Mouse (Mus musculus) heart, adult 9 months (tissue): ENCODE data around the gene Klrb1.
"Not testable (repeated sequence)": the region's sequence is repeated elsewhere in the genome, so short reads cannot be mapped to it uniquely, and the experiment has no call there.

Experiments
- DNase-seq, 2 experiments: peaks; one replicate each; pipeline ENCODE4 v3.0.0; 2022; ENCODE audit warnings: low spot score in 2 of 2

The Klrb1 gene

GRCm38 (mm10) chr6:128722959-128723358 is at the start of gene Klrb1:
Klrb1 (minus strand) TSS chr6:128723059.
- DNase-seq, result no peak

GRCm38 (mm10) chr6:128769481-128770253 is 46.8 kb upstream of the Klrb1 start:
- no peak for DNase-seq

GRCm38 (mm10) chr6:128768047-128768446 is 45.2 kb upstream of the Klrb1 start:
- DNase-seq, result no peak

- peak; percentile 34 to 40 for DNase-seq
Observed at GRCm38 (mm10) chr6:128766486-128767254, 43.8 kb upstream of the Klrb1 start.

GRCm38 (mm10) chr6:128765211-128765610 is 42.4 kb upstream of the Klrb1 start:
- DNase-seq, result no peak

GRCm38 (mm10) chr6:128764598-128764997 is 41.7 kb upstream of the Klrb1 start:
- no peak for DNase-seq

- DNase-seq, result peak; percentile 97 to 98
Observed at GRCm38 (mm10) chr6:128763736-128764523, 41.1 kb upstream of the Klrb1 start.

- DNase-seq, result not testable (repeated sequence)
Observed at GRCm38 (mm10) chr6:128762892-128763670, 40.2 kb upstream of the Klrb1 start.

GRCm38 (mm10) chr6:128761144-128761540 is 38.3 kb upstream of the Klrb1 start:
- DNase-seq, result no peak

GRCm38 (mm10) chr6:128760416-128761143 is 37.7 kb upstream of the Klrb1 start:
- DNase-seq, result peak; percentile 79 to 91

GRCm38 (mm10) chr6:128760016-128760415 is 37.2 kb upstream of the Klrb1 start:
- DNase-seq, result peak; percentile 78 to 92

GRCm38 (mm10) chr6:128759221-128759950 is 36.5 kb upstream of the Klrb1 start:
- no peak for DNase-seq

GRCm38 (mm10) chr6:128755402-128755763 is 32.5 kb upstream of the Klrb1 start:
- not testable (repeated sequence) for DNase-seq

GRCm38 (mm10) chr6:128754748-128755401 is 32.0 kb upstream of the Klrb1 start:
- not testable (repeated sequence) for DNase-seq

- DNase-seq, result peak; percentile 19 to 29
Observed at GRCm38 (mm10) chr6:128754265-128754664, 31.4 kb upstream of the Klrb1 start.

GRCm38 (mm10) chr6:128753610-128754224 is 30.9 kb upstream of the Klrb1 start:
- peak; percentile 77 to 82 for DNase-seq

GRCm38 (mm10) chr6:128747006-128747405 is 24.1 kb upstream of the Klrb1 start:
- DNase-seq, result not testable (repeated sequence)

GRCm38 (mm10) chr6:128737445-128737844 is 14.6 kb upstream of the Klrb1 start:
- no peak for DNase-seq

- no peak for DNase-seq
Observed at GRCm38 (mm10) chr6:128736100-128736499, 13.2 kb upstream of the Klrb1 start.
